Mouse (Mus musculus): ENCODE results near the gene Mical3. TPM values are rescaled to one million over a fixed set of nuclear protein-coding genes. Genes with fewer than 3 reads are reported as not detected.

The Mical3 gene
- polyA plus RNA-seq, 1 experiment from 2014 or later: 32.9 TPM

DNA sequence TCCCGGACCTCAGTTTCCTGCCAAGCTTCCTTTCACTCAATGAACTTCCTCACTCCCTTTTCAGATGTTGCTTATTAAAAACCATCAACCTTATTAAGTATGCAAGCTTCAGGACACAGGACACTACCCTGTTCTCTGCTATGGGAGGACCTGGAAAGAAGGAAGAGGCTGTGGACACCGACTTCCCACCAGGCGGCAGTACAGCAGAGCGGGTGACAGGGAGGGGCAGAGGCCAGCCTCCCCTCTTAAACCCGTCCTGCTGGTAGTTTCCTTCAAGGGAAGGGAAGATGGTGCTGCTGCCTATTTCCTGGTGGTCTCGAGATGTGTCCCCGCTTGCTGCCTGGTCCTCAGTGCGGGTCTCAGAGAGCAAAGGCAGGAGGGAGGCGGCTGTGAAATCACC lies 117.0 kb downstream of the Mical3 start:
- H3K4me3 ChIP-seq (ENCODE audit: low read length): no peak overlapping the region
- WGBS: 49% methylated on average over 9 of the region's 9 CpGs
- no peaks in the 10 kb centered on the region for H3K9me3 ChIP-seq (ENCODE audit: control insufficient read depth, low read length)
- peaks cover 9% of the 10 kb centered on the region for H3K36me3 ChIP-seq (ENCODE audit: control insufficient read depth, insufficient read depth, low read length)
- H3K27me3 ChIP-seq (replicated peaks; ENCODE audit: control insufficient read depth, insufficient read depth, low read length): no peaks in the 10 kb centered on the region
- no peak overlapping the region for H3K4me2 ChIP-seq (ENCODE audit: low read length)
- H3K4me1 ChIP-seq (ENCODE audit: control insufficient read depth, insufficient read depth, low read depth, low read length): no peaks in the 10 kb centered on the region; the same call in 1 of the 2 replicates
- H3K27ac ChIP-seq (ENCODE audit: low read depth, low read length): no peak overlapping the region
- peak overlapping the region; percentile 11; the same call in 1 of the 2 replicates for H3K9ac ChIP-seq (ENCODE audit: low read depth, low read length)
- peak; percentile 51; the same call in 1 of the 2 replicates for ATAC-seq

DNA sequence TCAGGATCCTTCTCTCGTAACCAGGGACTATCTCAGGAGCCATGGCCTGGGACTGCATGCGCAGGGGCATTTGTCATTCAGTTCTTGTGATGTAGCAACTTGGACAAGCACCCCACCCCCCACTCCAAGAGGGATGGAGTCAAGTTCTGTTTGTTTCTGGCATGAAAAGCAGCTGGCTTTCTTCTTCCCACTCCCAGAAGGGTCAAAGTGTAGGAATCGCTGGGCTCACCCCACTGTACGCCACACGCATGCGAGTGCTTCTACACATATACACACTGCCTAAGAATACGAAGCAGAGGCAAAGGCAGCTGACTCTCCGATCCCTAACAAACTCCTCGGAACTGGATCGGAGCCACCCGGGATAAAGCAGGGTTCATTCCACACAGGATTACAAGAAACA lies 119.1 kb downstream of the Mical3 start:
- ATAC-seq: no peak
- peaks cover 5% of the 10 kb centered on the region for H3K36me3 ChIP-seq (ENCODE audit: control insufficient read depth, insufficient read depth, low read length)
- H3K9ac ChIP-seq (ENCODE audit: low read depth, low read length): no peak overlapping the region
- H3K4me2 ChIP-seq (ENCODE audit: low read length): no peak overlapping the region
- H3K4me3 ChIP-seq (ENCODE audit: low read length): no peak overlapping the region
- no peaks in the 10 kb centered on the region for H3K27me3 ChIP-seq (replicated peaks; ENCODE audit: control insufficient read depth, insufficient read depth, low read length)
- WGBS: 85% methylated on average over 11 of the region's 11 CpGs
- no peaks in the 10 kb centered on the region for H3K9me3 ChIP-seq (ENCODE audit: control insufficient read depth, low read length)
- no peak overlapping the region for H3K27ac ChIP-seq (ENCODE audit: low read depth, low read length)
- H3K4me1 ChIP-seq (ENCODE audit: control insufficient read depth, insufficient read depth, low read depth, low read length): no peaks in the 10 kb centered on the region; the same call in 1 of the 2 replicates

DNA sequence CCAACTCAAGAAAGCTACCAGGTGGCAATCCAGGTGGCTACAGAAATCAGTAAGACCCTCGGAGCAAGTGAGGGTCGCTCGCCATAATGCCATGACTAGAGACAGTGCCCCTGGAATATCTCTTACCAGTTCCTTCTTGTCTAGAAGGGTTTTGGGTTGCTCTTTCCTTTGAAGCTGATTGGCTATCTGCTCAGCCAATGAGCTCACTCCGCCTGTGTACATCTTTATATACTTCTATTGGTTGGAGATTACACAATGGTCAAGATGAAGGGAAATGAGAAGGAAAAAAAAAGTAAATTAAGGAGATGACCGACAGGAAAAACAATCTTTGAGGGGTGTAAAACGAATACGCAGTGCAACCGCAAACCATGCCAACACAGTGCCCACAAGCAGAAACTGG lies 121.1 kb downstream of the Mical3 start:
- H3K27ac ChIP-seq (ENCODE audit: low read depth, low read length): no peak overlapping the region
- H3K9ac ChIP-seq (ENCODE audit: low read depth, low read length): no peak overlapping the region
- no peak overlapping the region for H3K4me3 ChIP-seq (ENCODE audit: low read length)
- peaks cover 3% of the 10 kb centered on the region; the same call in 1 of the 2 replicates for H3K36me3 ChIP-seq (ENCODE audit: control insufficient read depth, insufficient read depth, low read length)
- no peaks in the 10 kb centered on the region; the same call in 1 of the 2 replicates for H3K4me1 ChIP-seq (ENCODE audit: control insufficient read depth, insufficient read depth, low read depth, low read length)
- 94% methylated on average over 8 of the region's 8 CpGs for whole genome bisulfite sequencing
- no peak for ATAC-seq
- H3K9me3 ChIP-seq (ENCODE audit: control insufficient read depth, low read length): no peaks in the 10 kb centered on the region
- no peaks in the 10 kb centered on the region for H3K27me3 ChIP-seq (replicated peaks; ENCODE audit: control insufficient read depth, insufficient read depth, low read length)
- H3K4me2 ChIP-seq (ENCODE audit: low read length): no peak overlapping the region

DNA sequence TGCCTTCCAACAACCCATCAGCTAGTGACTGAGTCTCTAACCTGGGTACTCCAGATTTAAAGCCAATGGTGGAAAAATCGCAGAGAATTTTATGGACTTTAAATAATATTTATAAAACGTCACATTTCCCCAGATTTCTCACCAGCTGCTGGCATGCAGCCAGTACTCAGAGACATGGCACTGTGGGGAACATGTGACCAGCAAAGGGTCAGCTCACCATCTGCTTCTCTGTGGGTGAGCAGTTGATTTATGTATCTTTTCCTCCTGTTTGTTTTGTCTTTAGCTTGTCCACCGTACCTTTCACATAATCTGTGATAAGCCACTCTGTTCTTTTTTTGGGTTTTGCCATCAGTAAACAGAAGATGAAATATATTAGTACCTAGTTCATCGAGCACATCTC lies 125.8 kb downstream of the Mical3 start:
- no peak overlapping the region for H3K9ac ChIP-seq (ENCODE audit: low read depth, low read length)
- H3K27me3 ChIP-seq (replicated peaks; ENCODE audit: control insufficient read depth, insufficient read depth, low read length): no peaks in the 10 kb centered on the region
- H3K27ac ChIP-seq (ENCODE audit: low read depth, low read length): no peak overlapping the region
- H3K36me3 ChIP-seq (ENCODE audit: control insufficient read depth, insufficient read depth, low read length): peaks cover 19% of the 10 kb centered on the region
- 51% methylated on average over 4 of the region's 4 CpGs for WGBS
- no peaks in the 10 kb centered on the region for H3K9me3 ChIP-seq (ENCODE audit: control insufficient read depth, low read length)
- no peak for ATAC-seq
- H3K4me1 ChIP-seq (ENCODE audit: control insufficient read depth, insufficient read depth, low read depth, low read length): no peaks in the 10 kb centered on the region
- no peak overlapping the region for H3K4me3 ChIP-seq (ENCODE audit: low read length)
- no peak overlapping the region for H3K4me2 ChIP-seq (ENCODE audit: low read length)

DNA sequence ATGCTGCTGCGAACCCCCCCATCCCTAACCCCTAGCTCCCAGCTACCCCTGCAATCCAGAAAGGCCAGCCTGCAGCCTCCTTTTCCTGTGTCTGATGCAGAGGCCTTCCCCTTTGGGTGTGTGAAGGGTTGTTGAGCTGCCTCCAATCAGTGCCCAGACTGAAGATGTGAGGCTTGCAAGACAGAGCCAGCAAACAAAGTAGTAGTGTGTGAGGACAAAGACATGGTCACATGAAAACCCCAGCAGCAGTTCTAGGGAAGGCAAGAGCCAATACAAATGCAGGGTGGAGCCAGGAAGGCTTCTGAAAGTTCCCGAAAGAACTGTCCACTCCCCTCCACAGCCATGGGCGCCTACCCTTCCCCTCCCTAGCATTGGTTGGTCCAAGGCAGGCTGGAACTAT lies 127.8 kb downstream of the Mical3 start:
- no peaks in the 10 kb centered on the region for H3K4me1 ChIP-seq (ENCODE audit: control insufficient read depth, insufficient read depth, low read depth, low read length)
- no peak overlapping the region for H3K4me2 ChIP-seq (ENCODE audit: low read length)
- no peaks in the 10 kb centered on the region for H3K9me3 ChIP-seq (ENCODE audit: control insufficient read depth, low read length)
- H3K27me3 ChIP-seq (replicated peaks; ENCODE audit: control insufficient read depth, insufficient read depth, low read length): no peaks in the 10 kb centered on the region
- peaks cover 26% of the 10 kb centered on the region for H3K36me3 ChIP-seq (ENCODE audit: control insufficient read depth, insufficient read depth, low read length)
- ATAC-seq: peak; percentile 53; the same call in 1 of the 2 replicates
- 68% methylated on average over 3 of the region's 3 CpGs for WGBS
- no peak overlapping the region; the same call in 1 of the 2 replicates for H3K27ac ChIP-seq (ENCODE audit: low read depth, low read length)
- no peak overlapping the region for H3K9ac ChIP-seq (ENCODE audit: low read depth, low read length)
- H3K4me3 ChIP-seq (ENCODE audit: low read length): no peak overlapping the region

DNA sequence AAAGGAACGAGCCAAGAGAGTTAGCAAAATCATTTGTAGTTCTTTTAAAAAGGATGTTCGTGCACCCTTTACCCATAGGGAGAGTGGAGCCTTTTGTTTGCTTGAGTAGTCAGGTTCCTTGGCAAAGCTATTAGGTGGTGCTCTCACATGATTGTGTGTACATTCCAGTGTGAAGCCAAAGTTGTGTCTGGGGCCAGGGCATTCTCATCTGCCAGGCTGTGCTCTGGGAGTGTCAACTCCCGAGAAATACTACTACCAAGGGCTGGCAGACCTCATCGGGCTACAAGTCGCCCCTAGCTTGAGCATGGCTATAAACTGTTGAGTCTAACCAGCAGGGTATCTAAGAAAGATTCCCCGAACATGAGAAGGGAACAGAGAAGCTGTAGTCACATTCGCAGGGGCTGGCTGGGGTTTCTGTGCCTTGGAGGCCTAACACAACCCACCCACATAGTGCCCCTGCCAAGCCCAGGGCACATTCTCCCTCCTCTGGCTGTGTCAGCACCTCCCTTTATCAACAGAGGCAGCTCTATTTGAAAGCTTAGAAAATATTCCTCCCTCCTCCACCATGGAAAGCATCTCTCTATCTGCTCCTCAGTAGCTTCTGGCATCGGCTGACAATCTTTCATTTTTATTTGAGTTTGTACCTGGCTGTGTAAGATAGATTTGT lies 130.8 kb downstream of the Mical3 start:
- Histone ChIP-seq H3K27me3 (replicated peaks; ENCODE audit: control insufficient read depth, insufficient read depth, low read length) (no peaks in the 10 kb centered on the region), H3K27ac (ENCODE audit: low read depth, low read length) (no peak overlapping the region), H3K36me3 (ENCODE audit: control insufficient read depth, insufficient read depth, low read length) (peaks cover 26% of the 10 kb centered on the region), H3K9me3 (ENCODE audit: control insufficient read depth, low read length) (no peaks in the 10 kb centered on the region), H3K4me3 (ENCODE audit: low read length) (no peak overlapping the region), H3K4me2 (ENCODE audit: low read length) (no peak overlapping the region), H3K9ac (ENCODE audit: low read depth, low read length) (no peak overlapping the region), H3K4me1 (ENCODE audit: control insufficient read depth, insufficient read depth, low read depth, low read length) (no peaks in the 10 kb centered on the region)
- no peak for ATAC-seq
- 81% methylated on average over 8 of the region's 8 CpGs for WGBS

DNA sequence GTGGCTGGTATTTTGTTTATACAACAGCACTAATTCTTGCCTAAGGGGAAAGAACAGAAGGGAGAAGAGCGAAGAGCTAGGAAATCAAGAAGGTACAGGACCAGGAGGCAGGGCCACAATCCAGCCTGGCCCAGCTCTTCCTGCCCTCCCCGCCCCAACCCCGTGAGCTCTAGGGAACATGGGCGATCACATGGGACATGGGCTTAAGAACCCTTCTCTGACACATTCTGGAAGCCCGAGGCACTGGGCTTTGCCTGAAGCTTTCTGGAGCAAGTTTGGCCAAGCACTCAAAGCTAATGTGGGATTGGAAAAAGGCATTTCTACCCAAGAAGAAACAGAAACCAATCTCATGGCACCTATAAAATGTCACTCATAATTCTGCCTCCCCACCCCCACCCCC lies 131.7 kb downstream of the Mical3 start:
- ATAC-seq: no peak
- Histone ChIP-seq H3K27ac (ENCODE audit: low read depth, low read length) (no peak overlapping the region), H3K9me3 (ENCODE audit: control insufficient read depth, low read length) (no peaks in the 10 kb centered on the region), H3K4me3 (ENCODE audit: low read length) (no peak overlapping the region), H3K4me1 (ENCODE audit: control insufficient read depth, insufficient read depth, low read depth, low read length) (no peaks in the 10 kb centered on the region), H3K9ac (ENCODE audit: low read depth, low read length) (no peak overlapping the region), H3K4me2 (ENCODE audit: low read length) (no peak overlapping the region), H3K36me3 (ENCODE audit: control insufficient read depth, insufficient read depth, low read length) (peaks cover 26% of the 10 kb centered on the region), H3K27me3 (replicated peaks; ENCODE audit: control insufficient read depth, insufficient read depth, low read length) (no peaks in the 10 kb centered on the region)
- 78% methylated on average over 5 of the region's 5 CpGs for WGBS

DNA sequence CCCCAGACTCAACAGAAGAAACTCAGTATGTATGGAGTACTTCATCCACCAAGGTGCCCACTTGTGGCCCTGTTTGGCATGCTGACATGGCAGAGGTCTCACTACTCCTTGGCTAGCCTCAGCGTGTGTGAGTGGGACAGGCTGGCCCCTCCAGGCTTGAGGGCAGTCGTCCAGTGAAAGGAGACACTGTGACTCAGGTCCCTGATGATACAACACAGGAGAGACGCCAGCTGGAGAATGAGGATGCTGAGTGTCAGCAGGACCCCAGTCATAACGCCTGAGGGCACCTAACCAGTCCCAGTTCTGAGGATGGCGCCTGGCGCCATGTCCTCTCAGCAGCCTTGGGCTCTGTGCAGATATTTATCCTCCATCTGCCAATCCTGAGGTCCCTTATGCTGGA lies 134.2 kb downstream of the Mical3 start:
- ATAC-seq: no peak

DNA sequence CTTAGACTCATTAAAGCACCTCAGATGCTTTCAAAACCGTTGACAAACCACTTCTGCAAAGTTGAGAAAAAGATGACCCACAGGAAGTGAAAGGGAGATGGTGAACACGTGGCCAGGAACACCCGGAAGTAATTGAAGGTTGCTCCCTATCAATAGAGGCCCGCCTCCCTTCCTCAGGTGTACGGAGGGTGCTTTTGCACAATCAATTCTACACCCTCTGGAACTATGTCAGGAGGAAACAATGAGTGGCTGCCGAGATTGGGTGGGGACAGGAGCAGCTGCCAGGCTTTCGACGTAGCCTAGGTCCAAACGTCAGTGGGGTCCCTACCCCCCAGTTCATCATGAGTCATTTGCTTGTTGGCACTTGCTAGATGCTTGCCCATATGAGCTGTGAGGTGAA lies 135.3 kb downstream of the Mical3 start:
- ATAC-seq: no peak
- no peak overlapping the region for H3K9ac ChIP-seq (ENCODE audit: low read depth, low read length)
- no peak overlapping the region for H3K4me2 ChIP-seq (ENCODE audit: low read length)
- no peaks in the 10 kb centered on the region for H3K9me3 ChIP-seq (ENCODE audit: control insufficient read depth, low read length)
- H3K36me3 ChIP-seq (ENCODE audit: control insufficient read depth, insufficient read depth, low read length): peaks cover 10% of the 10 kb centered on the region; the same call in 1 of the 2 replicates
- no peaks in the 10 kb centered on the region for H3K27me3 ChIP-seq (replicated peaks; ENCODE audit: control insufficient read depth, insufficient read depth, low read length)
- H3K27ac ChIP-seq (ENCODE audit: low read depth, low read length): no peak overlapping the region
- no peak overlapping the region for H3K4me3 ChIP-seq (ENCODE audit: low read length)
- 83% methylated on average over 8 of the region's 9 CpGs for WGBS
- no peaks in the 10 kb centered on the region for H3K4me1 ChIP-seq (ENCODE audit: control insufficient read depth, insufficient read depth, low read depth, low read length)

More for the DNA sequence above, 134.2 kb downstream of the Mical3 start:
- Histone ChIP-seq H3K36me3 (ENCODE audit: control insufficient read depth, insufficient read depth, low read length) (peaks cover 16% of the 10 kb centered on the region), H3K4me2 (ENCODE audit: low read length) (no peak overlapping the region), H3K9me3 (ENCODE audit: control insufficient read depth, low read length) (no peaks in the 10 kb centered on the region), H3K9ac (ENCODE audit: low read depth, low read length) (no peak overlapping the region), H3K27ac (ENCODE audit: low read depth, low read length) (no peak overlapping the region), H3K4me1 (ENCODE audit: control insufficient read depth, insufficient read depth, low read depth, low read length) (no peaks in the 10 kb centered on the region), H3K27me3 (replicated peaks; ENCODE audit: control insufficient read depth, insufficient read depth, low read length) (no peaks in the 10 kb centered on the region), H3K4me3 (ENCODE audit: low read length) (no peak overlapping the region)
- WGBS: 69% methylated on average over 6 of the region's 6 CpGs

Data from hindbrain, embryonic 16.5 days (tissue).